Mouse (Mus musculus) bone marrow, adult 2 months (tissue): ENCODE results near the gene Prpf4.

Source experiments
- CTCF ChIP-seq: fragments of 200-500 bp; IDR thresholded peaks from 2 replicates; pipeline ENCODE4 v1.5.1; 2011; ENCODE audit warnings: low read length, control low read depth; ENCODE audit not compliant: control insufficient read depth, insufficient read depth
- POLR2A ChIP-seq: fragments of 200-500 bp; IDR thresholded peaks from 2 replicates; pipeline ENCODE4 v1.6.1; 2011; ENCODE audit warnings: low read depth, mild to moderate bottlenecking, control low read depth, low read length, borderline replicate concordance; ENCODE audit not compliant: control insufficient read depth

DNA sequence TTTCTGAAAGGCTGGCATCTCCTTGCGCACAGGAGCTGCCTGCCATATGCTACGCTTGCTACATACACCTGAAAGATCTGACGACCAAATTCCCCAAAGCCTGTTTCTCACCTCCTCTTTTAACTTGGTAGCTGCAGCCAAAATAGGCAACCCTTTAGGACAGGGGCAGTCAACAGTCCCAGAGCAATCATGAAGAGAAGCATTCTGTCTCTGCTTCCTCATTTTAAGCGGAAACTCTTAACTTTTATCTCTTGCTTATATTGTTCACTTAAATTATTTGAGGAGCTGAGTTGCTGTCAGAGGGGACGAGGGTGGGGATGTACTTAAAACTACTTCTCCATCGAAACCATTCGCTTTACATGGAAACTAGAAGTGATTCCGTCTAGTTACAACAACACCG is 21.0 kb downstream of the Prpf4 start:
- TF ChIP-seq CTCF (no peak), POLR2A (no peak)
